Mouse (Mus musculus): ENCODE measurements around the gene Asna1. TPM values are rescaled to one million over a fixed set of nuclear protein-coding genes. Genes with fewer than 3 reads are reported as not detected.

Asna1 gene
- polyA plus RNA-seq, 1 experiment from 2014 or later: 95.9 TPM

GRCm38 (mm10) chr8:85013230-85013840, 11.7 kb downstream of the Asna1 start:
- peak overlapping the region; percentile 46 for H3K4me2 ChIP-seq (ENCODE audit: low read length)
- H3K36me3 ChIP-seq (ENCODE audit: control insufficient read depth, insufficient read depth, low read length): peaks cover 9% of the 10 kb centered on the region
- H3K27me3 ChIP-seq (replicated peaks; ENCODE audit: control insufficient read depth, insufficient read depth, low read length): peaks cover 45% of the 10 kb centered on the region
- H3K4me1 ChIP-seq (replicated peaks; ENCODE audit: control insufficient read depth, insufficient read depth, low read length): no peaks in the 10 kb centered on the region
- peak; percentile 59 for ATAC-seq (replicated peaks; ENCODE audit: low FRiP score, low TSS enrichment, low read depth)
- H3K4me3 ChIP-seq (ENCODE audit: low read depth, low read length): peak overlapping the region; percentile 17
- H3K9ac ChIP-seq (ENCODE audit: low read length): no peak overlapping the region
- H3K9me3 ChIP-seq (ENCODE audit: control insufficient read depth, low read length): no peaks in the 10 kb centered on the region
- peak; percentile 83 for DNase-seq (ENCODE audit: low spot score)
- no peak overlapping the region for H3K27ac ChIP-seq (ENCODE audit: low read depth)
- WGBS: 3% methylated on average over 23 of the region's 26 CpGs

GRCm38 (mm10) chr8:85011242-85011641, 13.8 kb downstream of the Asna1 start:
- Histone ChIP-seq H3K4me2 (ENCODE audit: low read length) (no peak overlapping the region), H3K9me3 (ENCODE audit: control insufficient read depth, low read length) (no peaks in the 10 kb centered on the region), H3K36me3 (ENCODE audit: control insufficient read depth, insufficient read depth, low read length) (no peaks in the 10 kb centered on the region), H3K9ac (ENCODE audit: low read length) (no peak overlapping the region), H3K27ac (ENCODE audit: low read depth) (no peak overlapping the region), H3K4me1 (replicated peaks; ENCODE audit: control insufficient read depth, insufficient read depth, low read length) (no peaks in the 10 kb centered on the region), H3K27me3 (replicated peaks; ENCODE audit: control insufficient read depth, insufficient read depth, low read length) (peaks cover 53% of the 10 kb centered on the region), H3K4me3 (ENCODE audit: low read depth, low read length) (no peak overlapping the region)
- DNase-seq (ENCODE audit: low spot score) (no peak), ATAC-seq (replicated peaks; ENCODE audit: low FRiP score, low TSS enrichment, low read depth) (no peak)
- WGBS: 12% methylated on average over 28 of the region's 28 CpGs

- H3K4me3 ChIP-seq (ENCODE audit: low read depth, low read length): no peak overlapping the region
- H3K9ac ChIP-seq (ENCODE audit: low read length): no peak overlapping the region
- no peak overlapping the region for H3K4me2 ChIP-seq (ENCODE audit: low read length)
- H3K27me3 ChIP-seq (replicated peaks; ENCODE audit: control insufficient read depth, insufficient read depth, low read length): peaks cover 38% of the 10 kb centered on the region
- 0 out of 2 replicates have a peak, but pooled peaks cover 3% of the 10 kb centered on the region for H3K36me3 ChIP-seq (ENCODE audit: control insufficient read depth, insufficient read depth, low read length)
- H3K4me1 ChIP-seq (replicated peaks; ENCODE audit: control insufficient read depth, insufficient read depth, low read length): no peaks in the 10 kb centered on the region
- H3K9me3 ChIP-seq (ENCODE audit: control insufficient read depth, low read length): no peaks in the 10 kb centered on the region
- 20% methylated on average over 25 of the region's 25 CpGs for WGBS
- H3K27ac ChIP-seq (ENCODE audit: low read depth): no peak overlapping the region
- no peak for ATAC-seq (replicated peaks; ENCODE audit: low FRiP score, low TSS enrichment, low read depth)
- peak; percentile 68 for DNase-seq (ENCODE audit: low spot score)
Observed at GRCm38 (mm10) chr8:85007686-85008085, 17.4 kb downstream of the Asna1 start.

GRCm38 (mm10) chr8:84997649-84998295, 27.3 kb downstream of the Asna1 start:
- Histone ChIP-seq H3K9ac (ENCODE audit: low read length) (no peak overlapping the region), H3K27ac (ENCODE audit: low read depth) (no peak overlapping the region), H3K9me3 (ENCODE audit: control insufficient read depth, low read length) (no peaks in the 10 kb centered on the region), H3K4me2 (ENCODE audit: low read length) (peak overlapping the region; percentile 11; the same call in 1 of the 2 replicates), H3K4me3 (ENCODE audit: low read depth, low read length) (no peak overlapping the region), H3K36me3 (ENCODE audit: control insufficient read depth, insufficient read depth, low read length) (0 out of 2 replicates have a peak, but pooled peaks cover 5% of the 10 kb centered on the region), H3K27me3 (replicated peaks; ENCODE audit: control insufficient read depth, insufficient read depth, low read length) (no peaks in the 10 kb centered on the region), H3K4me1 (replicated peaks; ENCODE audit: control insufficient read depth, insufficient read depth, low read length) (no peaks in the 10 kb centered on the region)
- ATAC-seq (replicated peaks; ENCODE audit: low FRiP score, low TSS enrichment, low read depth) (peak; percentile 70), DNase-seq (ENCODE audit: low spot score) (peak; percentile 93)
- WGBS: 13% methylated on average over 19 of the region's 19 CpGs

GRCm38 (mm10) chr8:84996978-84997377, 28.1 kb downstream of the Asna1 start:
- H3K4me2 ChIP-seq (ENCODE audit: low read length): no peak overlapping the region
- DNase-seq (ENCODE audit: low spot score) (no peak), ATAC-seq (replicated peaks; ENCODE audit: low FRiP score, low TSS enrichment, low read depth) (no peak)
- H3K36me3 ChIP-seq (ENCODE audit: control insufficient read depth, insufficient read depth, low read length): no peaks in the 10 kb centered on the region
- no peaks in the 10 kb centered on the region for H3K4me1 ChIP-seq (replicated peaks; ENCODE audit: control insufficient read depth, insufficient read depth, low read length)
- H3K9me3 ChIP-seq (ENCODE audit: control insufficient read depth, low read length): no peaks in the 10 kb centered on the region
- no peak overlapping the region for H3K9ac ChIP-seq (ENCODE audit: low read length)
- H3K27ac ChIP-seq (ENCODE audit: low read depth): no peak overlapping the region
- WGBS: 86% methylated on average over 5 of the region's 5 CpGs
- H3K27me3 ChIP-seq (replicated peaks; ENCODE audit: control insufficient read depth, insufficient read depth, low read length): no peaks in the 10 kb centered on the region
- no peak overlapping the region for H3K4me3 ChIP-seq (ENCODE audit: low read depth, low read length)

- Histone ChIP-seq H3K27ac (ENCODE audit: low read depth) (no peak overlapping the region), H3K4me3 (ENCODE audit: low read depth, low read length) (no peak overlapping the region), H3K4me2 (ENCODE audit: low read length) (no peak overlapping the region), H3K4me1 (replicated peaks; ENCODE audit: control insufficient read depth, insufficient read depth, low read length) (no peaks in the 10 kb centered on the region), H3K9ac (ENCODE audit: low read length) (no peak overlapping the region), H3K27me3 (replicated peaks; ENCODE audit: control insufficient read depth, insufficient read depth, low read length) (no peaks in the 10 kb centered on the region), H3K9me3 (ENCODE audit: control insufficient read depth, low read length) (no peaks in the 10 kb centered on the region), H3K36me3 (ENCODE audit: control insufficient read depth, insufficient read depth, low read length) (no peaks in the 10 kb centered on the region)
- ATAC-seq (replicated peaks; ENCODE audit: low FRiP score, low TSS enrichment, low read depth) (no peak), DNase-seq (ENCODE audit: low spot score) (no peak)
- 35% methylated on average over 25 of the region's 25 CpGs for WGBS
Observed at GRCm38 (mm10) chr8:84995680-84996079, 29.4 kb downstream of the Asna1 start.

GRCm38 (mm10) chr8:84994375-84994774, 30.7 kb downstream of the Asna1 start:
- H3K4me2 ChIP-seq (ENCODE audit: low read length): no peak overlapping the region
- H3K27me3 ChIP-seq (replicated peaks; ENCODE audit: control insufficient read depth, insufficient read depth, low read length): no peaks in the 10 kb centered on the region
- H3K27ac ChIP-seq (ENCODE audit: low read depth): no peak overlapping the region
- H3K9ac ChIP-seq (ENCODE audit: low read length): no peak overlapping the region
- DNase-seq (ENCODE audit: low spot score) (no peak), ATAC-seq (replicated peaks; ENCODE audit: low FRiP score, low TSS enrichment, low read depth) (no peak)
- H3K36me3 ChIP-seq (ENCODE audit: control insufficient read depth, insufficient read depth, low read length): no peaks in the 10 kb centered on the region
- no peaks in the 10 kb centered on the region for H3K9me3 ChIP-seq (ENCODE audit: control insufficient read depth, low read length)
- WGBS: 87% methylated on average over 9 of the region's 9 CpGs
- no peak overlapping the region for H3K4me3 ChIP-seq (ENCODE audit: low read depth, low read length)
- 0 out of 2 replicates have a peak, but pooled peaks cover 3% of the 10 kb centered on the region for H3K4me1 ChIP-seq (replicated peaks; ENCODE audit: control insufficient read depth, insufficient read depth, low read length)

GRCm38 (mm10) chr8:84990836-84991235, 34.2 kb downstream of the Asna1 start:
- Histone ChIP-seq H3K9me3 (ENCODE audit: control insufficient read depth, low read length) (no peaks in the 10 kb centered on the region), H3K4me2 (ENCODE audit: low read length) (peak overlapping the region; percentile 94), H3K27me3 (replicated peaks; ENCODE audit: control insufficient read depth, insufficient read depth, low read length) (0 out of 2 replicates have a peak, but pooled peaks cover 11% of the 10 kb centered on the region), H3K4me3 (ENCODE audit: low read depth, low read length) (peak overlapping the region; percentile 60), H3K4me1 (replicated peaks; ENCODE audit: control insufficient read depth, insufficient read depth, low read length) (peaks cover 3% of the 10 kb centered on the region; the same call in 1 of the 2 replicates), H3K9ac (ENCODE audit: low read length) (peak overlapping the region; percentile 69), H3K27ac (ENCODE audit: low read depth) (peak overlapping the region; percentile 86), H3K36me3 (ENCODE audit: control insufficient read depth, insufficient read depth, low read length) (no peaks in the 10 kb centered on the region)
- ATAC-seq (replicated peaks; ENCODE audit: low FRiP score, low TSS enrichment, low read depth) (peak; percentile 77), DNase-seq (ENCODE audit: low spot score) (no peak)
- WGBS: 1% methylated on average over 15 of the region's 15 CpGs

Measured in intestine, embryonic 14.5 days (tissue).